8 mouse cellular contexts compared by ENCODE assay signal in genomic region chr1:86339156-86339812, GRCm38 (mm10). TPM values are rescaled to one million over a fixed set of nuclear protein-coding genes. Genes with fewer than 3 reads are reported as not detected.
DNase-seq lines count a peak whose midpoint lies in the region; ATAC-seq and TF ChIP-seq lines count a peak whose summit lies in the region.

No protein-coding gene starts in this region.

- no peaks in the 10 kb centered on the region for H3K9me3 ChIP-seq in hindbrain, postnatal 0 days (ENCODE audit: low read length)

- H3K4me3 ChIP-seq in hindbrain, postnatal 0 days (ENCODE audit: low read length): no peak overlapping the region

- H3K27ac ChIP-seq in hindbrain, postnatal 0 days: no peak overlapping the region

- no peak overlapping the region for H3K9ac ChIP-seq in hindbrain, postnatal 0 days (replicated peaks; ENCODE audit: low read length)

- ATAC-seq in hindbrain, postnatal 0 days: peak; percentile 71
- ATAC-seq in megakaryocyte, adult 5-6 weeks (ENCODE audit: poor library complexity, severe bottlenecking): peak; percentile 86

- H3K27me3 ChIP-seq in hindbrain, postnatal 0 days (ENCODE audit: insufficient read depth, low read length): no peaks in the 10 kb centered on the region

- DNase-seq in WW6 (ENCODE audit: low read depth, low spot score): peak; percentile 66
- DNase-seq in cerebellum, postnatal 10 days: peak; percentile 92 to 96
- DNase-seq in frontal cortex, postnatal 25 days (ENCODE audit: low spot score in 2 of 2): peak; percentile 65 to 83
- DNase-seq in hindbrain, postnatal 0 days (ENCODE audit: low spot score): peak; percentile 92
- DNase-seq in layer of hippocampus, postnatal 36 days: peak; percentile 69 to 78
- DNase-seq in right cerebral cortex, postnatal 14 days: peak; percentile 85
- DNase-seq in urinary bladder, postnatal 4 days (ENCODE audit: low spot score in 2 of 2): peak; percentile 53 to 76

- no peak overlapping the region for H3K4me2 ChIP-seq in hindbrain, postnatal 0 days (ENCODE audit: low read depth, low read length)

- no peaks in the 10 kb centered on the region for H3K4me1 ChIP-seq in hindbrain, postnatal 0 days (ENCODE audit: insufficient read depth, low read length)

- no peaks in the 10 kb centered on the region for H3K36me3 ChIP-seq in hindbrain, postnatal 0 days (ENCODE audit: insufficient read depth, low read length)

- WGBS in hindbrain, postnatal 0 days: 23% methylated on average over 4 of the region's 4 CpGs

- TF ChIP-seq CTCF in hindbrain, postnatal 0 days (IDR thresholded peaks at IDR 0.05; ENCODE audit: low read depth): peak; percentile 93

RNA-seq across cellular contexts. Expression of gene Ncl, which starts 19.9 kb away (rescaled TPM):
- total RNA-seq in hindbrain, postnatal 0 days (2014; rRNA removed): 15.1 and 17.2 TPM in 2 replicates
- polyA plus RNA-seq in hindbrain, postnatal 0 days (2015; fragmentation: Nextera tagmentation; extraction: Ambion mirVana): 203 and 213 TPM in 2 replicates
- total RNA-seq in layer of hippocampus, postnatal 36 days (2021): 100 to 1,000 TPM; 136 to 137 TPM
- total RNA-seq in megakaryocyte, adult 5-6 weeks (2015): 150 and 167 TPM in 2 replicates
- 156 and 194 TPM in 2 replicates for total RNA-seq in megakaryocyte, adult 5-6 weeks (2017)

RNA-seq across cellular contexts. Expression of gene B3gnt7, which starts 36.7 kb away (rescaled TPM):
- total RNA-seq in hindbrain, postnatal 0 days (2014; rRNA removed): 12.6 and 14.1 TPM in 2 replicates
- polyA plus RNA-seq in hindbrain, postnatal 0 days (2015; fragmentation: Nextera tagmentation; extraction: Ambion mirVana): 8.7 and 9.2 TPM in 2 replicates
- 1 to 10 TPM; 1.2 to 1.6 TPM for total RNA-seq in layer of hippocampus, postnatal 36 days (2021)
- total RNA-seq in megakaryocyte, adult 5-6 weeks (2015): 0.27 and 0.36 TPM in 2 replicates
- total RNA-seq in megakaryocyte, adult 5-6 weeks (2017): not detected in 2 replicates
